In the genomic region with DNA sequence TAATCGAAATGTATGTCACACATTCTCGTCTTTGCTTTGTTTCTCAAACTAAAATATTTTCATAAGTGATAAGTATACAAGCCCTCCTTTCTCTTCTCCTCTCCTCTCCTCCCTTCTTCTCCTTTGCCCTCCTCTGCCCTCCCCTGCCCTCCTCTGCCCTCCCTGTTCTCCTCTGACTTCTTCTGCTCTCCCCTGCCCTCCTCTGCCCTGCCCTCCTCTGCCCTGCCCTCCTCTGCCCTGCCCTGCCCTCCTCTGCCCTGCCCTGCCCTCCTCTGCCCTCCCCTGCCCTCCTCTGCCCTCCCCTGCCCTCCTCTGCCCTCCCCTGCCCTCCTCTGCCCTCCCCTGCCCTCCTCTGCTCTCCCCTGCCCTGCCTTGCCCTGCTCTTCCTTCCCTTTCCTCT, we compare ENCODE assay signal across 19 mouse cellular contexts. TPM values are rescaled to one million over a fixed set of nuclear protein-coding genes. Genes with fewer than 3 reads are reported as not detected.
A peak's percentile ranks its signal among the peaks of the same experiment; 100 is the strongest.
DNase-seq lines count a peak whose midpoint lies in the region; ATAC-seq and TF ChIP-seq lines count a peak whose summit lies in the region.
"Had no signal": no experiment of that assay in that cellular context is flagged by ENCODE, and none has a peak within 500 bp of the region (broad histone marks: within the 10 kb centered on the region; RNA-seq: fewer than 3 reads in every experiment).

No protein-coding gene starts in this region.

- no peak for ATAC-seq in forebrain, embryonic 14.5 days
- peak; percentile 83 for ATAC-seq in liver, embryonic 12.5 days
- 0 out of 2 replicates have a peak, but pooled peaks have one; percentile 60 for ATAC-seq in stomach, embryonic 16.5 days (ENCODE audit: insufficient read depth, low FRiP score)
- ATAC-seq: hindbrain, embryonic 16.5 days had no signal

- no peak for TF ChIP-seq CTCF in spleen, adult 2 months (IDR thresholded peaks at IDR 0.05; ENCODE audit: extremely low read depth, insufficient read depth, insufficient read length, insufficient replicate concordance)
- TF ChIP-seq CTCF in left cerebral cortex, adult 2 months (IDR thresholded peaks at IDR 0.05) = no peak

- no peak overlapping the region for H3K4me3 ChIP-seq in forebrain, embryonic 10.5 days
- no peak overlapping the region for H3K4me3 ChIP-seq in forebrain, embryonic 14.5 days (ENCODE audit: low read depth, low read length)
- no peak overlapping the region for H3K4me3 ChIP-seq in spleen, adult 2 months (ENCODE audit: extremely low read depth, insufficient read depth, insufficient read length)
- no peak overlapping the region for H3K4me3 ChIP-seq in liver, embryonic 12.5 days
- no peak overlapping the region for H3K4me3 ChIP-seq in stomach, embryonic 16.5 days (replicated peaks; ENCODE audit: low read length)
- no peak overlapping the region for H3K4me3 ChIP-seq in left cerebral cortex, adult 2 months
- H3K4me3 ChIP-seq: embryonic facial prominence, embryonic 10.5 days; limb, embryonic 15.5 days; midbrain, embryonic 12.5 days; neural tube, embryonic 15.5 days had no signal

- H3K27me3 ChIP-seq in forebrain, embryonic 10.5 days (ENCODE audit: poor library complexity, severe bottlenecking) = no peaks in the 10 kb centered on the region
- H3K27me3 ChIP-seq in forebrain, embryonic 14.5 days (replicated peaks; ENCODE audit: control insufficient read depth, insufficient read depth, low read length) = no peaks in the 10 kb centered on the region
- H3K27me3 ChIP-seq in spleen, adult 2 months (ENCODE audit: control insufficient read depth, insufficient read depth, low read length) = no peaks in the 10 kb centered on the region
- H3K27me3 ChIP-seq in liver, embryonic 12.5 days (replicated peaks) = no peaks in the 10 kb centered on the region
- no peaks in the 10 kb centered on the region for H3K27me3 ChIP-seq in stomach, embryonic 16.5 days (ENCODE audit: control insufficient read depth, insufficient read depth, low read length)
- H3K27me3 ChIP-seq: limb, embryonic 15.5 days; neural tube, embryonic 15.5 days had no signal

- TF ChIP-seq POLR2A in spleen, adult 2 months (IDR thresholded peaks at IDR 0.05; ENCODE audit: low read depth, low read length) = no peak

- intact Hi-C loops in gastrocnemius, postnatal 36 days (cut with DNase I) = no loop called here
- intact Hi-C loops in left cerebral cortex, adult 2 months (cut with DNase I) = no loop called here

- no peak overlapping the region for H3K4me2 ChIP-seq in forebrain, embryonic 14.5 days (ENCODE audit: low read length)
- H3K4me2 ChIP-seq in liver, embryonic 12.5 days = peak overlapping the region; percentile 55
- H3K4me2 ChIP-seq in stomach, embryonic 16.5 days (ENCODE audit: low read depth, low read length) = no peak overlapping the region
- H3K4me2 ChIP-seq: limb, embryonic 15.5 days; midbrain, embryonic 12.5 days; neural tube, embryonic 15.5 days had no signal

- no peaks in the 10 kb centered on the region for H3K9me3 ChIP-seq in forebrain, embryonic 10.5 days
- no peaks in the 10 kb centered on the region for H3K9me3 ChIP-seq in forebrain, embryonic 14.5 days (replicated peaks; ENCODE audit: control insufficient read depth, low read length)
- no peaks in the 10 kb centered on the region for H3K9me3 ChIP-seq in liver, embryonic 12.5 days (replicated peaks)
- no peaks in the 10 kb centered on the region for H3K9me3 ChIP-seq in stomach, embryonic 16.5 days (replicated peaks; ENCODE audit: control insufficient read depth, low read length)
- H3K9me3 ChIP-seq: embryonic facial prominence, embryonic 10.5 days; limb, embryonic 15.5 days; midbrain, embryonic 12.5 days; neural tube, embryonic 15.5 days had no signal

- DNase-seq in forebrain, embryonic 10.5 days (ENCODE audit: extremely low spot score, low spot score) = no peak
- DNase-seq in forebrain, embryonic 14.5 days (ENCODE audit: low spot score) = no peak
- DNase-seq in spleen, adult 2 months (ENCODE audit: low read depth in 1 of 2, low spot score in 2 of 2) = no peak
- no peak for DNase-seq in spleen, adult 12 weeks (ENCODE audit: low spot score)
- DNase-seq in gastrocnemius, postnatal 36 days = no peak
- DNase-seq in left cerebral cortex, adult 2 months (ENCODE audit: extremely low spot score in 1 of 2, low spot score in 2 of 2) = no peak
- DNase-seq: adrenal gland, adult 2 months; cerebellum, adult 11-12 months; cerebellum, postnatal 25 days; kidney, adult 2 months; kidney, postnatal 4 days; thymus, postnatal 25 days had no signal

- no peaks in the 10 kb centered on the region for H3K36me3 ChIP-seq in forebrain, embryonic 10.5 days (replicated peaks)
- H3K36me3 ChIP-seq in forebrain, embryonic 14.5 days (ENCODE audit: control insufficient read depth, insufficient read depth, low read length) = no peaks in the 10 kb centered on the region
- H3K36me3 ChIP-seq in spleen, adult 2 months (ENCODE audit: control insufficient read depth, insufficient read depth, low read length) = no peaks in the 10 kb centered on the region
- H3K36me3 ChIP-seq in liver, embryonic 12.5 days = peaks cover 26% of the 10 kb centered on the region
- H3K36me3 ChIP-seq in stomach, embryonic 16.5 days (ENCODE audit: control insufficient read depth, insufficient read depth, low read length) = no peaks in the 10 kb centered on the region
- H3K36me3 ChIP-seq: embryonic facial prominence, embryonic 10.5 days; limb, embryonic 15.5 days; midbrain, embryonic 12.5 days; neural tube, embryonic 15.5 days had no signal

- H3K27ac ChIP-seq in forebrain, embryonic 10.5 days = peak overlapping the region; percentile 22; the same call in 1 of the 2 replicates
- no peak overlapping the region for H3K27ac ChIP-seq in forebrain, embryonic 14.5 days (ENCODE audit: low read depth, low read length)
- peak overlapping the region; percentile 47; the same call in 1 of the 2 replicates for H3K27ac ChIP-seq in spleen, adult 2 months (ENCODE audit: insufficient read depth, low read length)
- H3K27ac ChIP-seq in liver, embryonic 12.5 days = peak overlapping the region; percentile 99
- H3K27ac ChIP-seq in stomach, embryonic 16.5 days (ENCODE audit: low read length) = no peak overlapping the region
- no peak overlapping the region for H3K27ac ChIP-seq in left cerebral cortex, adult 2 months
- H3K27ac ChIP-seq: embryonic facial prominence, embryonic 10.5 days; limb, embryonic 15.5 days; midbrain, embryonic 12.5 days; neural tube, embryonic 15.5 days had no signal

- 85% methylated on average over 2 of the region's 2 CpGs for WGBS in forebrain, embryonic 10.5 days
- 88% methylated on average over 2 of the region's 2 CpGs for WGBS in forebrain, embryonic 14.5 days
- WGBS in spleen, adult 2 months = 81% methylated on average over 2 of the region's 2 CpGs
- 33% methylated on average over 2 of the region's 2 CpGs for WGBS in liver, embryonic 12.5 days (ENCODE audit: insufficient replicate concordance)
- WGBS in stomach, embryonic 16.5 days = 69% methylated on average over 2 of the region's 2 CpGs

- no peak overlapping the region for H3K9ac ChIP-seq in forebrain, embryonic 14.5 days (ENCODE audit: low read length)
- H3K9ac ChIP-seq in liver, embryonic 12.5 days = peak overlapping the region; percentile 57
- no peak overlapping the region for H3K9ac ChIP-seq in stomach, embryonic 16.5 days (ENCODE audit: low read length)
- H3K9ac ChIP-seq: limb, embryonic 15.5 days; midbrain, embryonic 12.5 days; neural tube, embryonic 15.5 days had no signal

- H3K4me1 ChIP-seq in forebrain, embryonic 10.5 days = no peaks in the 10 kb centered on the region
- no peaks in the 10 kb centered on the region for H3K4me1 ChIP-seq in forebrain, embryonic 14.5 days (ENCODE audit: control insufficient read depth, insufficient read depth, low read length)
- no peaks in the 10 kb centered on the region; the same call in 1 of the 2 replicates for H3K4me1 ChIP-seq in spleen, adult 2 months (ENCODE audit: control insufficient read depth, insufficient read depth, insufficient read length)
- H3K4me1 ChIP-seq in liver, embryonic 12.5 days = peaks cover 83% of the 10 kb centered on the region
- no peaks in the 10 kb centered on the region for H3K4me1 ChIP-seq in stomach, embryonic 16.5 days (ENCODE audit: control insufficient read depth, insufficient read depth, low read length)
- H3K4me1 ChIP-seq: embryonic facial prominence, embryonic 10.5 days; midbrain, embryonic 12.5 days; neural tube, embryonic 15.5 days had no signal

RNA-seq across cellular contexts. Expression of a gene that starts 31.9 kb away (rescaled TPM):
- polyA plus RNA-seq in forebrain, embryonic 10.5 days (2016; fragmentation: Nextera tagmentation; extraction: Ambion mirVana) = 183 and 206 TPM in 2 replicates
- 1,214 and 1,274 TPM in 2 replicates for polyA plus RNA-seq in forebrain, embryonic 14.5 days (2014; fragmentation: Nextera tagmentation; extraction: Ambion mirVana)
- 418 and 468 TPM in 2 replicates for polyA plus RNA-seq in spleen, adult 2 months (2012; rRNA removed)
- 819 and 854 TPM in 2 replicates for polyA plus RNA-seq in liver, embryonic 12.5 days (2016; fragmentation: Nextera tagmentation; extraction: Ambion mirVana)
- polyA plus RNA-seq in stomach, embryonic 16.5 days (2015; fragmentation: Nextera tagmentation; extraction: Ambion mirVana) = 328 and 363 TPM in 2 replicates
- total RNA-seq in gastrocnemius, postnatal 36 days (2021) = 100 to 1,000 TPM in 1 of 2 experiments, 10 to 100 TPM in 1; 54.5 to 100 TPM
- total RNA-seq in left cerebral cortex, adult 2 months (2021) = 1 to 10 TPM; 6.4 to 9.2 TPM

Comparison
In these comparisons a context has a peak if more than half of its experiments do, and no peak if none do; other contexts are left out.
1. H3K27ac ChIP-seq: peak in forebrain, embryonic 10.5 days (single experiment), spleen, adult 2 months (single experiment) and liver, embryonic 12.5 days (single experiment); none in forebrain, embryonic 14.5 days (single experiment), stomach, embryonic 16.5 days (single experiment) and left cerebral cortex, adult 2 months (single experiment).